Mouse (Mus musculus) CH12.LX (cell line): ENCODE data around the gene 3110009E18Rik.

Experiments used
- CHD1 ChIP-seq: IDR thresholded peaks from 2 replicates; pipeline ENCODE4 v1.6.1; 2012; ENCODE audit warnings: low read depth, low read length, improper control_type of control experiment, inconsistent platforms
- CHD2 ChIP-seq: IDR thresholded peaks from 2 replicates; pipeline ENCODE4 v1.6.1; 2011; ENCODE audit warnings: low read length, improper control_type of control experiment
- CTCF ChIP-seq, 2 experiments: IDR thresholded peaks in 1 of 2; conservative IDR thresholded peaks in 1 of 2; 2 replicates each; pipeline ENCODE4 v1.5.1; 2011 to 2012; ENCODE audit warnings: low read depth in 2 of 2, low read length in 2 of 2, improper control_type of control experiment in 1 of 2, inconsistent platforms in 1 of 2, mild to moderate bottlenecking in 1 of 2, moderate library complexity in 1 of 2
- EP300 ChIP-seq: IDR thresholded peaks from 2 replicates; pipeline ENCODE4 v1.6.1; 2011; ENCODE audit warnings: low read length, improper control_type of control experiment
- GABPA ChIP-seq: IDR thresholded peaks from 2 replicates; pipeline ENCODE4 v1.6.1; 2012; ENCODE audit warnings: low read depth, low read length, improper control_type of control experiment, inconsistent platforms; ENCODE audit not compliant: insufficient replicate concordance
- MAX ChIP-seq: IDR thresholded peaks from 2 replicates; pipeline ENCODE4 v1.6.1; 2011; ENCODE audit warnings: low read length, improper control_type of control experiment
- MAZ ChIP-seq: IDR thresholded peaks from 2 replicates; pipeline ENCODE4 v1.6.1; 2012; ENCODE audit warnings: low read depth, mild to moderate bottlenecking, inconsistent platforms, low read length, improper control_type of control experiment, moderate library complexity
- NRF1 ChIP-seq: IDR thresholded peaks from 2 replicates; pipeline ENCODE4 v1.6.1; 2014; ENCODE audit warnings: low read depth, mild to moderate bottlenecking, inconsistent platforms, low read length, improper control_type of control experiment, moderate library complexity
- TCF12 ChIP-seq: IDR thresholded peaks from 2 replicates; pipeline ENCODE4 v1.6.1; 2014; ENCODE audit warnings: low read depth, mild to moderate bottlenecking, inconsistent platforms, low read length, improper control_type of control experiment
- USF1 ChIP-seq: IDR thresholded peaks from 2 replicates; pipeline ENCODE4 v1.6.1; 2014; ENCODE audit warnings: low read depth, mild to moderate bottlenecking, inconsistent platforms, low read length, improper control_type of control experiment
- ZKSCAN1 ChIP-seq: IDR thresholded peaks from 2 replicates; pipeline ENCODE4 v1.6.1; 2012; ENCODE audit warnings: low read depth, inconsistent platforms, low read length, improper control_type of control experiment, borderline replicate concordance
- ZNF384 ChIP-seq: IDR thresholded peaks from 2 replicates; pipeline ENCODE4 v1.6.1; 2012; ENCODE audit warnings: low read depth, low read length, improper control_type of control experiment, inconsistent platforms

DNA sequence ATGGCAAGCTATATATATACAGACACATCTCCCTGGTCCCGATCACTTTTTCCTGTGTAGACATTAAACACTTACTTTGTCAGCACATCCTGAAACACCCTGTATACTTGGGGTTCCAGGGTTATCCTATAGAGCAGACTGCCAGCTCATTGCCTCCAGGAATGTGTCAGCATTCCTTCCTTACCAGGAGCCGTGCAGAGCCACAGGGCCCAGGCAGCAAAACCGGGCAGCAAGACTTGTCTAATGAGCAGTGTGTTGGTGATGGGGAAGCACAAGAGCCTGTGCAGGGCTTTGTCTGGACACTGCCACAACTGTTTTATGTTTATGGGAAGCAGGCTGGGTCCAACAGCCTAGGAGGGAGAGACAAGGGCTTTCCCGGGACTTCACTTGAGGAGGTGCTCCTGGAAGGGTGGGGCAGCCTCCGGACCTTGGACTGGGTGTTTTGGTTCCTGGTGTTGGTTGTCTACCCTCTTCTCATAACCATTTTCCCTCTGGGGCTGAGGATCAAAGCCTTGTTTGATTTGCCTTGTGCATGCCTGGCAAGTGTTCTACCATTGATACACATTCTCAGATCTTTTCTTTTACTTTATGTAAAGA is 37.0 kb upstream of the 3110009E18Rik start:
- TF ChIP-seq USF1: no peak
- TF ChIP-seq MAX: no peak
- TF ChIP-seq MAZ: no peak
- TF ChIP-seq NRF1: no peak
- TF ChIP-seq ZKSCAN1: no peak
- TF ChIP-seq CTCF (conservative IDR thresholded peaks at IDR 0.05 in 1 of 2, IDR thresholded peaks at IDR 0.05 in 1 of 2; ENCODE audit: low read depth in 2 of 2, low read length in 2 of 2): no peak
- TF ChIP-seq EP300: no peak
- TF ChIP-seq ZNF384: no peak
- TF ChIP-seq GABPA: no peak
- TF ChIP-seq TCF12: no peak
- no peak for TF ChIP-seq CHD1
- TF ChIP-seq CHD2: no peak
